Mouse (Mus musculus): Measurements from ENCODE around the gene Unc79.

Gene Unc79

GRCm38 (mm10) chr12:103189771-103190170 is 241.1 kb downstream of the Unc79 start:
- no peak for DNase-seq (ENCODE audit: extremely low spot score, low read depth, low spot score)

- no peak for DNase-seq (ENCODE audit: extremely low spot score, low read depth, low spot score)
These were observed 244.3 kb downstream of the Unc79 start for GRCm38 (mm10) chr12:103192996-103193395.

DNA sequence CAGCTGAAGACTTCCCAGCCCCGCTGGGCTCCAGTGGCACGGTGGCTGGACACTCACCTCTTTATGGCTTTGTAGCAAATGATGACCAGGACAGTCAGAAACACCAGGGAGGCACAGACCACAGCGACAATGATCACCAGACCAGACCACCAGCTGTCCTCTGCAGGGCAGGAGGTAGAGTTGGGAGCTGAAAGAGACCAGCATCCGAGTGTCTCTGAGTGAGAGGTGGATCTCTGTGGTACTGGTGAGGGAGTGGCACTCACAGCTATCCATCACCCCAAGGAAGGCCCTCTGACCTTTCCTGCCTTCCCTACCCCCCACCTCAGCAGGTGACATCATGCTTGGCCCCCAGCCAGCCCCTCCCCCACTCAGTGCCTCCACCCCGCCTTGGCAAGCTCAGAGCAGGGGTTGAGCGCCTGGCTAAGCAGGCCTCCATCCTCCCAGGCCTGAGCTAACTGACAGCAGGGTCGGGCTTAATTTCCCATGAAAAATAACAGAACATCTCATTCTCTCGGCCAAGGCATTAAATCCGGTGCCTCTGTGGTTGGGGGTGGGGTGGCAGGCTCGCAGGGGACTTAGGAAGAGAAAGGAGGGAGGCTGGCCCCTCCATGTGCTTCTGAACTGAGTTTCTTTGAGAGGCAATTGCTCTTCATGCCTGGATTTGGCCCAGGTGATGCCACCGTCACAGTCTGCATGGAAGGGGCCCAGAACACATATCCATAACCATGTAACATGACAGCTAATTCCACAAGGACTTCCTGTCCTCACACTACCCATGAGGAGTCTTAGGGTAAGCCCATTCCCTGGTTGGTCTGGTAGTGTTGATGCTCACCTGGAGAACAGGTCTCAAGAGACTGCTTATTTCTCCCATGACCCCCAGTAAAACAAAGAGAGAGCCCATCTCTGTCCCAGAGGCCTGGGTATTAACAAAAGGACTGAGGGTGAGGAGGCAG is 254.2 kb downstream of the Unc79 start:
- no peak for DNase-seq (ENCODE audit: extremely low spot score, low read depth, low spot score)

- no peak for DNase-seq (ENCODE audit: extremely low spot score, low read depth, low spot score)
These were observed 256.9 kb downstream of the Unc79 start for GRCm38 (mm10) chr12:103205561-103205960.

DNA sequence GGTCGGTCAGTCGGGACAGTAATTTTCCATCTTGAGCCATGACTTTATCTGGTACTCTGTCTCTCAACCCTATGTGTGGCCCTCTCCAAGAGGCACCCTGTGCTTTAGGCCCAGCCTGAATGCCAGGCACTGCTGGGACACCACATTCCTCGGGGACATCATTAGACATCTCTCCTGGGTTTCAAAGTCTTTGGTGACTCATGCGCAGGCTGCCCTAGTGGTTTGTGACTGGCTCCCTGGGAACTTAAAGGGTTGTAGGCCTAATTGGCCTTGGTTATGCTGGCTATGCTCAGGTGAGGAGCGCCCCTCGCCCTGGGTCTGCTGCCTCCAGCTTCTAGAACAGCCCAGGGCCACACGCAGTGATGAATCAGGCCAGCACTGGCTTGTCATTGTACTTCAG is 260.9 kb downstream of the Unc79 start:
- DNase-seq (ENCODE audit: extremely low spot score, low read depth, low spot score) = no peak

DNA sequence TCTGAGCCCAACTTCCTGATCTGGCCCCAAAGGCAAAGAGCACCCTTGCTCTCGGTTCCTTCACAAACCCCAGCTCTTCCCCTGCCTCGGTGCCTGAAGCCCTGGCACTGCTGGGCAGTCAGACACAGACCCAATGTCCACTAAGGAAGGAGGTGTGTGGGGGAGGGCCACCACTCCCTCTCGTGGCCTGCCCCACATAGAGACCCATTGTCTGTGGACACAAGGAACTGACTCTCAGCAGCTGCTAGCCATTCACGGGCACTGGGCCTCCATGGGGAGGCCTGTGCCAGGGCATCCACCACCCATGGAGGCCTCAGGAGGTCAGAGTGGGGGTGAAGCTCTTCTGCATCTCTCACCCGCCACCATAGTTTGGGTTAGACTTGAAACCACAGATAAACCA is 262.4 kb downstream of the Unc79 start:
- no peak for DNase-seq (ENCODE audit: extremely low spot score, low read depth, low spot score)

- no peak for DNase-seq (ENCODE audit: extremely low spot score, low read depth, low spot score)
These were observed 264.9 kb downstream of the Unc79 start for GRCm38 (mm10) chr12:103213591-103213990.

GRCm38 (mm10) chr12:103214270-103214669 is 265.6 kb downstream of the Unc79 start:
- DNase-seq (ENCODE audit: extremely low spot score, low read depth, low spot score) = no peak

GRCm38 (mm10) chr12:103214797-103215196 is 266.1 kb downstream of the Unc79 start:
- DNase-seq (ENCODE audit: extremely low spot score, low read depth, low spot score) = no peak

DNA sequence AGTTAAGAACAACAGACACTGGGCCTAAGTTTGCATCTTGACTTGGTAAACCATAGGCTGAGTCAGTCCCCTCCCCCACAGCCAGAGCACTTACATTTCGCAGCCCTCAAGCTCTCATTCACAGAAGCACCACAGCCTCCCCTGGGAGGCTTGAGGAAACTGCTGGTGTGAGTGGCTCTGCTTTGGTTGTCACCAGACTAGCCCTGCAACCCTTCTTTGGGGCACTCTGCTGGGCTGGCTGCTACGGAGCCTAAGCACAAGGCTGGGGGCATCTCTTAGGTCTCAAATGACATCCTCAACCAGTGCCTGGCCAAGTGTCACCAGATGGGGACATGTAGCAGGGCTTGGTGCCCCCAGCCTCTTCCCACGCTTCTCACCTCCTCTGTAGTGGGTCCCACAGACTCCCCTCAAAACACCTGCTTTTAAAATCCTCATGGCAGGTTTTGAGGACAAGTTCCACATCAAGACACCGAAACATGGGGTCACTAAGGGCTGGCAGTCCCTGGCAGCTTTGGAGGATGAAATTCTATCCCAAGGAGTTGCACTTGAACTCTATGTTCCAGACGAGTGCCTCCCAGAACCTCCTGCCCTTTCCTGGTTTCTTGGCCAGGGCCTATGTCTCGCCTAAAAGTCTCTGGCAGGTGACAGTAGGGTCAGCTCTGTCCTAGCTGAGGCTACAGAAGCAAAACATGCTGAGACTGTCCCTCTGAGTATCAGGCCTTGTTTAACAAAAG is 267.4 kb downstream of the Unc79 start:
- no peak for DNase-seq (ENCODE audit: extremely low spot score, low read depth, low spot score)

DNA sequence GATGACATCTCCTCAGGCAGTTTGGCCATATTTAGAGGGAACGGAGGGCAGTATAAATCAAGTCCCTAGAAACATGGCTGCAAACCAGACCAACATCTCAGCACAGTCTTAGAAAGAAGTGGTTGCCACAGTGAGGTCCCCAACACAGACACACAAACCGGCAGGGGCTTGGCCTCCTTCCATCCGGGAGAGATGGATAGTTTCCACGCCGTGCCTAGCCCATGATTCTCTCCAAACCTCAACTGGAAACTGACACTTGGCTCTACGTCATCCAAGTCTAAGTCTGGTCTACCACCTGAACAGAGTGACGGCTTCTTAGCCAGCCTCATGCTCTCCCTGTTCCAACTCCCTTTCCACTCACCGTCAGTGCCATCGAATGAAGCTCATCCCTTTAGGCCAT is 275.0 kb downstream of the Unc79 start:
- no peak for DNase-seq (ENCODE audit: extremely low spot score, low read depth, low spot score)

DNA sequence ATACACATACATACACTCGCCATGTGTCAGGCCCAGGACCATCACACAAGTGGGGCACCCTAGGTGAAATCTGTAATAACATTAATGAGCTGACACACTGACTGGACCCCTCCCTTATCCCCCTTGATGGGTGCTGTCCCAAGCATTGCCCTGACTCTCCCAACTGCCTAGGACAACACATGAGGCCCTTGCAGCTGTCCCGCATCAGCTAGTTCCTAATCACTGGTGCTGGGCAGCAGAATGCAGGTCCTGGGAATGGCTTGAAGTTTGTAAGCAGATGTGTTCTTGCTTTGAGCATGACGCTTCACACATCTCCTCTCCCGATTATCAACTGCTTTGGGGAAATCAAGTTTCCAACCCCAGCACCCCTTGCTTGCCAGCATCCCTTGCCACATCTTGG is 277.5 kb downstream of the Unc79 start:
- no peak for DNase-seq (ENCODE audit: extremely low spot score, low read depth, low spot score)

- no peak for DNase-seq (ENCODE audit: extremely low spot score, low read depth, low spot score)
These were observed 280.4 kb downstream of the Unc79 start for GRCm38 (mm10) chr12:103229058-103229457.
